Mouse (Mus musculus): Measurements from ENCODE around the gene Arhgap30.

DNA sequence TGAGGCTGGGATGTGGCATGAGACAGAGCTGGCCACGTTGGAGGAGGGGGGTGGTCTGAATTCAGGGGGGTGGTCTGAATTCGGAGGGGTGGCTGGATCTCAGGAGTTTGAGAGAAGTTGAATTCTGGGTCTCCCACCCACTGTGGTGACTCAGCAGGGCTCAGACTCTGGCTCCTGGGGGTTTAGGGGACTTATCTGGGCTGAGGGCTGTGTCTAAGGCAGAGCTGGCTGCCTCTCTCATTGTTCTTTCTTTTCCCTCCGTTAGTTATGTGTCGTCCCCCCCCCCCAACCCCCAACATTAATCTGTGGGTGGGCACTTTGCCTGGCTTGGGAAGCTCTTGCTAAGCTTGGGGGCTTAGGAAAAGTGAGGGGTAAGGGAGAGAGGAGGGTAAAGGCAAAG is 14.8 kb upstream of the Arhgap30 start:
- TF ChIP-seq MAX (IDR thresholded peaks at IDR 0.05; ENCODE audit: low read depth) (no peak), TCF3 (IDR thresholded peaks at IDR 0.05; ENCODE audit: insufficient read length, low read depth) (no peak), SRF (IDR thresholded peaks at IDR 0.05; ENCODE audit: control insufficient read depth, insufficient read length, low read depth) (no peak), POLR2AphosphoS2 (IDR thresholded peaks at IDR 0.05; ENCODE audit: insufficient read length, low read depth) (no peak), USF1 (IDR thresholded peaks at IDR 0.05; ENCODE audit: low read depth) (no peak), POLR2A (IDR thresholded peaks at IDR 0.05; ENCODE audit: insufficient read length, low read depth) (no peak), E2F4 (IDR thresholded peaks at IDR 0.05; ENCODE audit: insufficient read depth) (no peak), REST (IDR thresholded peaks at IDR 0.05; ENCODE audit: insufficient read depth, insufficient read length) (no peak), TCF12 (IDR thresholded peaks at IDR 0.05; ENCODE audit: insufficient read depth, poor library complexity, severe bottlenecking) (no peak), MYOD1 (IDR thresholded peaks at IDR 0.05; ENCODE audit: control insufficient read depth in 1 of 3, insufficient read length in 2 of 3, low read depth in 2 of 3) (no peak)

Measured in myocyte (in vitro differentiated cells).